In the genomic region with DNA sequence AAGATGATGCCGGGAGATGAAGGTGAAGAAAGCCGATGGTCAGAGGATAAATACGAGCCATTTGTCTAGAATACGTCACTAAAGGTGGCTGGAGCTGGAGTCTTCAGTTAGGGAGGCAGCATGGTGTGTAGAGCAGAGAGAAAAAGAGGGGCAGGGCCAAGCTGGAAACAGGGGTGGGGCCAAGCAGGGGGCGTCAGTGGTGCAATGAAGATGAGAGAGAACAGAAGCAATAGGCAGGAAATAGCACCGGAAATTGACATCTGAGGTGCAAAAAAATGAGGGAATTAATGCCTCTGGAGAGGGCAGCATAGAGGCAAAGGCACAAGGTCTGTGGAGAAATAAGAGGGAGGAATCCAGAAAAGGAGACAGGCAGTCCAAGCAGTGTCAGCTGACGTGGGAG, we compare ENCODE assay signal across 16 mouse cellular contexts.
"Had no signal": no experiment of that assay in that cellular context is flagged by ENCODE, and none has a peak within 500 bp of the region (broad histone marks: within the 10 kb centered on the region; RNA-seq: fewer than 3 reads in every experiment).

No protein-coding gene starts in this region.

- H3K27ac ChIP-seq: limb, embryonic 12.5 days; liver, embryonic 13.5 days; lung, embryonic 15.5 days; macrophage; midbrain, embryonic 13.5 days; neural tube, embryonic 13.5 days; stomach, postnatal 0 days had no signal

- H3K27me3 ChIP-seq: limb, embryonic 12.5 days; liver, embryonic 13.5 days; lung, embryonic 15.5 days had no signal

- H3K4me2 ChIP-seq: limb, embryonic 12.5 days; liver, embryonic 13.5 days; lung, embryonic 15.5 days; midbrain, embryonic 13.5 days; neural tube, embryonic 13.5 days had no signal

- H3K4me3 ChIP-seq: limb, embryonic 12.5 days; liver, embryonic 13.5 days; lung, embryonic 15.5 days; midbrain, embryonic 13.5 days; myocyte; neural tube, embryonic 13.5 days had no signal

- H3K9me3 ChIP-seq: liver, embryonic 13.5 days; lung, embryonic 15.5 days; midbrain, embryonic 13.5 days; neural tube, embryonic 13.5 days had no signal

- DNase-seq: kidney, adult 8-10 months; kidney, postnatal 25 days; liver; liver, embryonic 13.5 days; liver, postnatal 0 days; lung, postnatal 14 days; right cerebral cortex, adult 18-20 months; right cerebral cortex, postnatal 25 days had no signal

- H3K9ac ChIP-seq: limb, embryonic 12.5 days; liver, embryonic 13.5 days; liver, postnatal 0 days; lung, embryonic 15.5 days; midbrain, embryonic 13.5 days; neural tube, embryonic 13.5 days had no signal

- ATAC-seq: intestine, embryonic 16.5 days; liver, postnatal 0 days; midbrain, embryonic 13.5 days had no signal

- H3K36me3 ChIP-seq: limb, embryonic 12.5 days; liver, embryonic 13.5 days; lung, embryonic 15.5 days; midbrain, embryonic 13.5 days; neural tube, embryonic 13.5 days had no signal
